Comparison of ENCODE assay signal across 23 mouse cellular contexts in genomic region chr10:80896581-80897485, GRCm38 (mm10). TPM values are rescaled to one million over a fixed set of nuclear protein-coding genes. Genes with fewer than 3 reads are reported as not detected.
DNase-seq lines count a peak whose midpoint lies in the region; ATAC-seq and TF ChIP-seq lines count a peak whose summit lies in the region.
"Had no signal": no experiment of that assay in that cellular context is flagged by ENCODE, and none has a peak within 500 bp of the region (broad histone marks: within the 10 kb centered on the region; RNA-seq: fewer than 3 reads in every experiment).

No protein-coding gene starts in this region.

- peaks cover 41% of the 10 kb centered on the region for H3K4me1 ChIP-seq in G1E (ENCODE audit: insufficient read depth, low read depth, low read length)
- peaks cover 22% of the 10 kb centered on the region for H3K4me1 ChIP-seq in limb, embryonic 13.5 days

- no peak for ATAC-seq in G1E (ENCODE audit: extremely low read depth, insufficient number of reproducible peaks, low FRiP score, poor library complexity, severe bottlenecking)
- no peak for ATAC-seq in limb, embryonic 13.5 days (ENCODE audit: low FRiP score, low read depth)
- ATAC-seq: forebrain, embryonic 13.5 days; inflammation-experienced regulatory T-cells, adult 6 months; midbrain, embryonic 15.5 days had no signal

- no peak overlapping the region for H3K4me2 ChIP-seq in limb, embryonic 13.5 days (replicated peaks)
- H3K4me2 ChIP-seq: forebrain, embryonic 13.5 days; midbrain, embryonic 15.5 days had no signal

- no peak overlapping the region for H3K4me3 ChIP-seq in layer of hippocampus, adult 2 months
- 0 out of 2 replicates have a peak overlapping the region, but pooled peaks have one; percentile 7 for H3K4me3 ChIP-seq in G1E (ENCODE audit: low read depth, low read length)
- H3K4me3 ChIP-seq in limb, embryonic 13.5 days, result no peak overlapping the region
- H3K4me3 ChIP-seq: forebrain, embryonic 13.5 days; liver, embryonic 13.5 days; midbrain, embryonic 15.5 days; neural tube, embryonic 13.5 days had no signal

- peak overlapping the region; percentile 31; the same call in 1 of the 2 replicates for H3K9ac ChIP-seq in limb, embryonic 13.5 days
- H3K9ac ChIP-seq: lung, embryonic 14.5 days; midbrain, embryonic 15.5 days had no signal

- WGBS in limb, embryonic 13.5 days, result 73% methylated on average over 24 of the region's 24 CpGs

- peak; percentile 50 for DNase-seq in cerebellum, adult 9-11 months
- DNase-seq in cerebellum, postnatal 36 days, result no peak
- DNase-seq in layer of hippocampus, adult 2 months (ENCODE audit: low spot score in 2 of 2), result no peak
- no peak for DNase-seq in layer of hippocampus, adult 9-10 months (ENCODE audit: low spot score)
- DNase-seq in G1E (ENCODE audit: low spot score), result no peak
- no peak for DNase-seq in kidney, adult 11 months
- DNase-seq: adrenal gland, postnatal 25 days; gastrocnemius, postnatal 10 days; heart, postnatal 4 days; kidney, adult 2 months; kidney, postnatal 10 days; liver, embryonic 13.5 days; retina, postnatal 1 day; spleen, adult 18-20 months; thymus, postnatal 14 days had no signal

- no peak for TF ChIP-seq CTCF in layer of hippocampus, adult 2 months (conservative IDR thresholded peaks at IDR 0.05)
- no peak for TF ChIP-seq CTCF in G1E (IDR thresholded peaks at IDR 0.05; ENCODE audit: low read depth, low read length)

- peaks cover 19% of the 10 kb centered on the region; the same call in 1 of the 2 replicates for H3K27me3 ChIP-seq in G1E (ENCODE audit: insufficient read depth, low read length)
- peaks cover 5% of the 10 kb centered on the region; the same call in 1 of the 2 replicates for H3K27me3 ChIP-seq in limb, embryonic 13.5 days
- H3K27me3 ChIP-seq: forebrain, embryonic 13.5 days; liver, embryonic 13.5 days; midbrain, embryonic 15.5 days; neural tube, embryonic 13.5 days had no signal

- peaks cover 5% of the 10 kb centered on the region; the same call in 1 of the 2 replicates for H3K9me3 ChIP-seq in G1E (replicated peaks)
- H3K9me3 ChIP-seq in limb, embryonic 13.5 days, result no peaks in the 10 kb centered on the region
- H3K9me3 ChIP-seq: forebrain, embryonic 13.5 days; liver, embryonic 13.5 days; midbrain, embryonic 15.5 days; neural tube, embryonic 13.5 days had no signal

- peak overlapping the region; percentile 92 for H3K27ac ChIP-seq in layer of hippocampus, adult 2 months
- no peak overlapping the region for H3K27ac ChIP-seq in limb, embryonic 13.5 days
- H3K27ac ChIP-seq: forebrain, embryonic 13.5 days; hindbrain, embryonic 14.5 days; liver, embryonic 13.5 days; midbrain, embryonic 15.5 days; neural tube, embryonic 13.5 days had no signal

- peaks cover 40% of the 10 kb centered on the region for H3K36me3 ChIP-seq in G1E (replicated peaks)
- H3K36me3 ChIP-seq in limb, embryonic 13.5 days, result peaks cover 23% of the 10 kb centered on the region

RNA-seq across cellular contexts. Expression of gene Timm13, which starts 3.9 kb away (rescaled TPM):
- total RNA-seq in layer of hippocampus, adult 2 months (2021), result 100 to 1,000 TPM; 134 to 145 TPM
- total RNA-seq in G1E (2014; fragmentation: Nextera tagmentation), result 34.0 and 51.2 TPM in 2 replicates
- 70.4 and 75.5 TPM in 2 replicates for total RNA-seq in G1E (2017)
- polyA plus RNA-seq in G1E (2012), result 295 and 345 TPM in 2 replicates
- polyA plus RNA-seq in limb, embryonic 13.5 days (2015; fragmentation: Nextera tagmentation; extraction: Ambion mirVana), result 306 and 335 TPM in 2 replicates

RNA-seq across cellular contexts. Expression of gene Lmnb2, which starts 21.2 kb away (rescaled TPM):
- total RNA-seq in layer of hippocampus, adult 2 months (2021), result 10 to 100 TPM; 20.8 to 21.9 TPM
- total RNA-seq in G1E (2014; fragmentation: Nextera tagmentation) (3.0 and 3.1 TPM in 2 replicates), G1E (2017) (4.8 and 5.5 TPM in 2 replicates)
- polyA plus RNA-seq in G1E (2012), result 10.2 and 11.9 TPM in 2 replicates
- polyA plus RNA-seq in limb, embryonic 13.5 days (2015; fragmentation: Nextera tagmentation; extraction: Ambion mirVana), result 54.6 and 63.2 TPM in 2 replicates

RNA-seq across cellular contexts. Expression of gene Tmprss9, which starts 25.2 kb away (rescaled TPM):
- total RNA-seq in layer of hippocampus, adult 2 months (2021), result under 1 TPM; 0.46 to 0.56 TPM
- total RNA-seq in G1E (2014; fragmentation: Nextera tagmentation), result not detected in 2 replicates
- 0.05 and 0.06 TPM in 2 replicates for total RNA-seq in G1E (2017)
- 0.02 TPM in 1 of 2 replicates, not detected in the other for polyA plus RNA-seq in G1E (2012)
- polyA plus RNA-seq in limb, embryonic 13.5 days (2015; fragmentation: Nextera tagmentation; extraction: Ambion mirVana), result 0.06 and 0.08 TPM in 2 replicates
- total RNA-seq: adrenal gland, postnatal 25 days; granulocyte monocyte progenitor cell, adult 5-6 weeks; heart, postnatal 4 days had no signal
- polyA plus RNA-seq: inflammation-experienced regulatory T-cells, adult 6 months had no signal

RNA-seq across cellular contexts. Expression of gene Gadd45b, which starts 33.0 kb away (rescaled TPM):
- 10 to 100 TPM; 17.0 to 17.5 TPM for total RNA-seq in layer of hippocampus, adult 2 months (2021)
- total RNA-seq in G1E (2014; fragmentation: Nextera tagmentation) (2.1 and 5.7 TPM in 2 replicates), G1E (2017) (1.1 and 1.9 TPM in 2 replicates)
- polyA plus RNA-seq in G1E (2012), result 2.8 and 3.7 TPM in 2 replicates
- polyA plus RNA-seq in limb, embryonic 13.5 days (2015; fragmentation: Nextera tagmentation; extraction: Ambion mirVana), result 32.3 and 32.7 TPM in 2 replicates

RNA-seq across cellular contexts. Expression of gene Sppl2b, which starts 41.8 kb away (rescaled TPM):
- total RNA-seq in layer of hippocampus, adult 2 months (2021), result 10 to 100 TPM; 61.2 to 63.2 TPM
- total RNA-seq in G1E (2014; fragmentation: Nextera tagmentation) (46.0 and 55.1 TPM in 2 replicates), G1E (2017) (18.0 and 22.1 TPM in 2 replicates)
- polyA plus RNA-seq in G1E (2012), result 76.6 and 92.5 TPM in 2 replicates
- 49.0 and 54.1 TPM in 2 replicates for polyA plus RNA-seq in limb, embryonic 13.5 days (2015; fragmentation: Nextera tagmentation; extraction: Ambion mirVana)
